Mouse (Mus musculus): ENCODE results near the gene Ccna1. TPM values are rescaled to one million over a fixed set of nuclear protein-coding genes. Genes with fewer than 3 reads are reported as not detected.
A peak's percentile ranks its signal among the peaks of the same experiment; 100 is the strongest.

The Ccna1 gene
- polyA plus RNA-seq, 1 experiment from 2014 or later: 1.7 TPM

DNA sequence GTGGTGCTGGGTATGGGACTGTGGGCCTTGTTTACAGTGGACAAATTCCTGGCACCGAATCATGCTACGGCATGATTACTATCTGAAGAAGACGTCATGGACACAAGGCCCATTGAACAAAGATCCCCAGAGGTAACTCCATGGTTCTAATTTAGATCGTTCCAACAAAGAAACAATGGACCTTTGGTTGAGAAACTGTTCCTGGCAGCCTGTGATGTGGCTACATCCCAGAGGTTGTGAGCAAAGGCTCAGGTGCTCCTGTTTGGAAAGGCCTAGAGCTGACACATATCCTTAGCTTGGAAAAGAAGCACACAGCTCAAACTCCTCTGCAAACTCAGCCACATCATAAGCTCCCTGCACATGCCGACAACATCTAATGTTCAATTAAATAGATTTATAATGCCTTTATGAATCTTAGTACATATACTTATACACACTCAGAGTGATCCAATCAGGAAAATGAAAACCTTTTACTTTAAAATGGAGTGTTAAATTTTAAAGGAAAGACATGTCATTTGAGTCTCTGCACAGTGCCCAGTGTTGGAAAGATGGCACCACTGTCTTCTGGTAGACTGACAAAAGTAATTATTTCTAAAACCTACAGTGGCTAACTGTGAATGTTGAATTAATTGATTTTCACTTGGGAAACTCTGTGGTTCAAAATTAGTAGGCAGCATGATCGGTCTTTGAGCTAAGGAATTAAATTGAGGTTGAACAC lies 19.4 kb upstream of the Ccna1 start:
- ATAC-seq (ENCODE audit: low FRiP score): no peak
- Histone ChIP-seq H3K9me3 (ENCODE audit: control insufficient read depth, low read length) (no peaks in the 10 kb centered on the region), H3K27ac (no peak overlapping the region), H3K4me3 (replicated peaks; ENCODE audit: low read length) (no peak overlapping the region), H3K4me1 (replicated peaks; ENCODE audit: control insufficient read depth, insufficient read depth, low read length) (0 out of 2 replicates have a peak, but pooled peaks cover 6% of the 10 kb centered on the region), H3K9ac (no peak overlapping the region), H3K36me3 (replicated peaks; ENCODE audit: control insufficient read depth, insufficient read depth) (no peaks in the 10 kb centered on the region), H3K4me2 (replicated peaks) (no peak overlapping the region), H3K27me3 (ENCODE audit: control insufficient read depth, insufficient read depth, low read length) (no peaks in the 10 kb centered on the region)
- WGBS: 66% methylated on average over 6 of the region's 6 CpGs
- DNase-seq (ENCODE audit: low spot score): no peak

DNA sequence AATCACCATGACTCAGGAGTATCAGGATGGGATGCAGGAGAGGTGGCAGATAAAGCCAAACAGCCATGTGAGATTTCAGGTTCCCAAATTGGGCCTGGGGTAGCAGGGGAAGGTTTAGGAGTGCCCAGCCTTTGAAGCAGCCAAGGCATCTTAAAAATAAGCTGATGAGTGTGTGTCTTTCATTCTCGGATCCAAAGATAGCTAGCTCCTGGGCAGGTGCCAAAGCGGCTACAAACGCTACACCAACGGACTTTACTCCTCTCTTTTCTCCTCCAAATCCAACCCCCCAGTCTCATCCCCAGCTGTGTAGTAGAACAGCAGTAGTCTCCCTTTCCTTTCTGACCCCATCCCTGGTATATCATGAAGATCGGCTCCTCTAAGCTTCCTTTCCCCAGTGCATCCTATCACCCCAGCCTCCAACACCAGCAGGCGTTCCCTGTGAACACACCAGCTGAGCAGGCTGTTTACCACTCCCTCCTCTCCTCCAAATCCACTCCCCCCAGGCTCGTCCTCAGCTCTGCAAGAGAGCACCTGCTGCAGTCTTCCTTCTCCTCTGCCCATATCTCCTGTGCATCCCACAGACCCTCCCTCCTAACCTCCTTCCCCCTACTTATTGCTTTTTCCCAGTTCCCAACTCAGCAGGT lies 12.6 kb upstream of the Ccna1 start:
- Histone ChIP-seq H3K4me3 (replicated peaks; ENCODE audit: low read length) (no peak overlapping the region), H3K4me1 (replicated peaks; ENCODE audit: control insufficient read depth, insufficient read depth, low read length) (peaks cover 14% of the 10 kb centered on the region), H3K9ac (no peak overlapping the region), H3K9me3 (ENCODE audit: control insufficient read depth, low read length) (no peaks in the 10 kb centered on the region), H3K27me3 (ENCODE audit: control insufficient read depth, insufficient read depth, low read length) (no peaks in the 10 kb centered on the region), H3K4me2 (replicated peaks) (no peak overlapping the region), H3K27ac (no peak overlapping the region), H3K36me3 (replicated peaks; ENCODE audit: control insufficient read depth, insufficient read depth) (no peaks in the 10 kb centered on the region)
- no peak for ATAC-seq (ENCODE audit: low FRiP score)
- 48% methylated on average over 7 of the region's 7 CpGs for WGBS
- no peak for DNase-seq (ENCODE audit: low spot score)

DNA sequence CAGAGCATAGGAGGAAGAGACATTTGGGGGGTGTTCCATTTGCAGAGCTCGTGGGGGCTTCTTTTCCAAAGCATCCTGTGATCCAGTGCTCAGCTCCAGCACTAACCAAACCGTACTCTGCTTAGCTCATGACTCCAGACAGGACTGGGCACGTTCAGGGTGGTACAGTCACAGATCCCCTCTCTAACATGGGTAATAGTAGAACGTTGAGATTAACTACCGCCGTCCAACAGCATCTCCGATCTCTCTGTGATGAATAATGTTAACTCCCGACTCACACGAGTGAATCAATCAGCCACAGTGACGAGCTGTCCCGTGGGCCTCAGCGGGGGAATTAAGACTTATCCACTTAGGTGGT lies 11.3 kb upstream of the Ccna1 start:
- Histone ChIP-seq H3K27me3 (ENCODE audit: control insufficient read depth, insufficient read depth, low read length) (no peaks in the 10 kb centered on the region), H3K9me3 (ENCODE audit: control insufficient read depth, low read length) (no peaks in the 10 kb centered on the region), H3K9ac (no peak overlapping the region), H3K4me1 (replicated peaks; ENCODE audit: control insufficient read depth, insufficient read depth, low read length) (peaks cover 14% of the 10 kb centered on the region), H3K36me3 (replicated peaks; ENCODE audit: control insufficient read depth, insufficient read depth) (no peaks in the 10 kb centered on the region), H3K4me2 (replicated peaks) (no peak overlapping the region; the same call in 1 of the 2 replicates), H3K4me3 (replicated peaks; ENCODE audit: low read length) (no peak overlapping the region), H3K27ac (0 out of 2 replicates have a peak overlapping the region, but pooled peaks have one; percentile 18)
- DNase-seq (ENCODE audit: low spot score): no peak
- 26% methylated on average over 12 of the region's 12 CpGs for WGBS
- ATAC-seq (ENCODE audit: low FRiP score): peak; percentile 37; the same call in 1 of the 2 replicates

DNA sequence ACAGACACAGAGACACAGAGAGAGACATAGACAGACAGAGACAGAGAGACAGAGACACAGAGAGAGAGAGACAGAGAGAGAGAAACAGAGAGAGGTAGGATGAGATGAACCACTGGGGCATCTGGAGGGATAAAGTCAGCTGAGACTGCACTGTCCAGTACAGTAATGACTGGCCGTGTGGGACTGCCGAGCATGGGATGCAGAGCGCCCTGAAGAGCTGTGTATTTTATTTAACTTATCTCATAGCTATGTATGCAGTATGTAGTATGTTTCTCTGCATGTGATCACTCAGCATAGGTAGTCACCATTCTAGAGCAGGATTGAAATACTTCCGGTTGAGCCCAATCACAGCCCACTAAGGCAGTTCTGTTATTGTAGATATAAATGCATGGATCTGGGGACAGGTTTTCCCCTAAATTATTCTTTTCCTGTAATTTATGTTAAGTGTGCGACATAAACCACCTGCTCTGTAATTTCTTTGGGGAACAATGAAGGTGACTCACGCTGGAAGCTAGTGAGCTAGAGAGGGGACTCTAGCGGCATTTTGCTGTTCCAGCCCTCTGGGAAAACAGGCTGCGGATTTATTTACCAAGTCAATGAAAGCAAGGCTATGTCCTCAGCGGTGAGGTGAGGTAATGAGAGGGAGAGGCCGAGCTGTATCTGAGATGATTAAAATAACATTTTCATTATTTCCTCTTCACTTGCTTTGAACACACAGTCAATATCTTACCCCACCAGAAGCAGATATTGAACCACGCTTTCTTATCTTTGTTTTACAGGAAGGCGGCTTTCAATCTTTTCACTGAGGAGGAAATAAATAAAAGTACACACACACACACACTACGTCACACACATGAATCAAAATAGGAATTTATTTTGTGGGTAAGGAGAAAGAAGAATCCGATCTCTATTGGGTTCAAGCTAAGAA lies 10.7 kb upstream of the Ccna1 start:
- Histone ChIP-seq H3K27ac (peak overlapping the region; percentile 18; the same call in 1 of the 2 replicates), H3K9me3 (ENCODE audit: control insufficient read depth, low read length) (no peaks in the 10 kb centered on the region), H3K27me3 (ENCODE audit: control insufficient read depth, insufficient read depth, low read length) (no peaks in the 10 kb centered on the region), H3K36me3 (replicated peaks; ENCODE audit: control insufficient read depth, insufficient read depth) (no peaks in the 10 kb centered on the region), H3K4me3 (replicated peaks; ENCODE audit: low read length) (no peak overlapping the region), H3K9ac (no peak overlapping the region), H3K4me2 (replicated peaks) (peak overlapping the region; percentile 12), H3K4me1 (replicated peaks; ENCODE audit: control insufficient read depth, insufficient read depth, low read length) (peaks cover 14% of the 10 kb centered on the region)
- ATAC-seq (ENCODE audit: low FRiP score): peak; percentile 66
- 48% methylated on average over 14 of the region's 14 CpGs for WGBS
- DNase-seq (ENCODE audit: low spot score): peak; percentile 29

DNA sequence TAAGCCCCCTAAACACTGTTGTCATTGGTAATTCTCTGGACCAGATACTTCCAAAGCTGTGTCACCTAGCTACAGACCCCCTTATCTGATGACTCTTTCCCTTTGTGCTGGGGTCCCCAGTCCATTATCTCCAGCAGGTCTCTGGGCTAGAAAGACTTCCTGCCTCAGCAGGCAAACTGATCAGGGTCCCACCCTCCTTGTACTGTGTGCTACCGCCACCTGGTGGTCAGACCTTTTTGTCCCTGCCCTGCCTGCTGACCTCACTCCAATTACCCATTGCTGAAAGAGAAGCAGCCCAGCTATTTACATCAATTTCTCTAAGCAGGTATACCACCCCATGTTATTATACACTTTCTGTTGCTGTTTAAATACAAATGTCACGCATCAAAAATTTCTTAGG lies 9.1 kb upstream of the Ccna1 start:
- Histone ChIP-seq H3K27me3 (ENCODE audit: control insufficient read depth, insufficient read depth, low read length) (no peaks in the 10 kb centered on the region), H3K9ac (no peak overlapping the region), H3K27ac (no peak overlapping the region), H3K4me1 (replicated peaks; ENCODE audit: control insufficient read depth, insufficient read depth, low read length) (peaks cover 14% of the 10 kb centered on the region), H3K36me3 (replicated peaks; ENCODE audit: control insufficient read depth, insufficient read depth) (no peaks in the 10 kb centered on the region), H3K9me3 (ENCODE audit: control insufficient read depth, low read length) (no peaks in the 10 kb centered on the region), H3K4me2 (replicated peaks) (no peak overlapping the region), H3K4me3 (replicated peaks; ENCODE audit: low read length) (no peak overlapping the region)
- ATAC-seq (ENCODE audit: low FRiP score) (0 out of 2 replicates have a peak, but pooled peaks have one; percentile 39), DNase-seq (ENCODE audit: low spot score) (peak; percentile 71)
- 10% methylated on average over 2 of the region's 2 CpGs for WGBS

DNA sequence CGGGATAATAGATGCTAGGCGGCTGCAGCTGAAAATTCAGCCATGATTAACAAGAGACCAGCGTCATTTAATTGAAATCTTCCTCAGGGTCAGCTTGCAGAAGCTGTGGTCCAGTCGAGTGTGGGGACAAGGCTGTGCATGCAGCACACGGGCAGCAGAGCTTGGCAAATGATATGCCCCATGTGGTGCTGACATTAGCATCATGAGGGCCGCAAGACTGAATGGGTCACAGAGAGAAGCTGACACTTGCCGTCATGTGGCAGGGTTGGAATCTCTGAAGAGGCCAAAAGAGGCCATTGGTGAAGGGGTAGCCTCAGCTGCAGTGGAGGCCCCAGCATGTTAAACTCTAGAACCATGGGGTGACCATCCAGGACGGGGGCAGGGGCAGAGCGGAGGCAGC lies 7.4 kb upstream of the Ccna1 start:
- DNase-seq (ENCODE audit: low spot score) (no peak), ATAC-seq (ENCODE audit: low FRiP score) (0 out of 2 replicates have a peak, but pooled peaks have one; percentile 41)
- WGBS: 46% methylated on average over 9 of the region's 9 CpGs
- Histone ChIP-seq H3K4me2 (replicated peaks) (no peak overlapping the region), H3K9ac (no peak overlapping the region), H3K36me3 (replicated peaks; ENCODE audit: control insufficient read depth, insufficient read depth) (no peaks in the 10 kb centered on the region), H3K4me1 (replicated peaks; ENCODE audit: control insufficient read depth, insufficient read depth, low read length) (peaks cover 14% of the 10 kb centered on the region), H3K9me3 (ENCODE audit: control insufficient read depth, low read length) (no peaks in the 10 kb centered on the region), H3K4me3 (replicated peaks; ENCODE audit: low read length) (no peak overlapping the region), H3K27me3 (ENCODE audit: control insufficient read depth, insufficient read depth, low read length) (no peaks in the 10 kb centered on the region), H3K27ac (no peak overlapping the region)

DNA sequence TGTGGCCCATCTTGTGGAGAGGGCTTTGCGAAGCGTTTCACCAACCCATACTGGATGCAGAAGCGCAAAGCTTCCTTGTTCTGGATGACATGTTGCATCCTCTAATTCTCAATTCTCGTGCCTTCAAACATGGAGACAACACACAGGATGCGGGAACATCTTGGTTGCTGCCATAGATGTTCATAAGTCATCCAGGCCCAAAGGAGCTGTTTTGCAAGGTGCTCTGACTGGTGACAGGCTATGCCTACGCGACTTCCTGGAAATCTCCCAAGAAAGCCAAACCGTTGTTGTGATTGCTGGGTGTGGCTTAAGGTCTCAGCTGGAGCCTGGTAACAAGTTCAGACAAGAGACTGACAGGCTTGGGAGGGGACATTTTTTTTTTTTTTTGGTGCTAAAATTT lies 1.1 kb upstream of the Ccna1 start:
- WGBS: 75% methylated on average over 8 of the region's 8 CpGs
- ATAC-seq (ENCODE audit: low FRiP score): no peak
- no peak overlapping the region for H3K9ac ChIP-seq
- H3K27me3 ChIP-seq (ENCODE audit: control insufficient read depth, insufficient read depth, low read length): peaks cover 12% of the 10 kb centered on the region
- H3K4me3 ChIP-seq (replicated peaks; ENCODE audit: low read length): no peak overlapping the region
- H3K9me3 ChIP-seq (ENCODE audit: control insufficient read depth, low read length): no peaks in the 10 kb centered on the region
- no peak for DNase-seq (ENCODE audit: low spot score)
- no peak overlapping the region for H3K4me2 ChIP-seq (replicated peaks)
- peaks cover 8% of the 10 kb centered on the region for H3K4me1 ChIP-seq (replicated peaks; ENCODE audit: control insufficient read depth, insufficient read depth, low read length)
- no peak overlapping the region for H3K27ac ChIP-seq
- no peaks in the 10 kb centered on the region for H3K36me3 ChIP-seq (replicated peaks; ENCODE audit: control insufficient read depth, insufficient read depth)

DNA sequence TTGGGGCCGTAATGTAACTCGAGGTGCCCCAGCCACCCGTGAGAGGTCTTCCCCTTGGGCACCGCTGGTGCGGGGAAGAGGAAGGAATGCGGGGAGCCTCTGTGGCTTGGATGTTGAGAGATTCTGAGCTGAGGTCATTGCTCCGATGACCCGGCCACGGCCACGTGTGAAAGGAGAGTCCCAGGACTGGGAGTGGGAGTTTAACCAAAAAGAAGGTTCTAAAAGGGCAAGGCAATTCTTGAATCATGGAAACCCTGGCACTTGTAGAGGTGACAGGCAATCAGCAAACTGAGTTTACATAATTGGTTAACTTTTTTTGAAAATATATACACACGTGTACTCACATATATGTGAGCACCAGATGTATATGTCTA lies 433 bp upstream of the Ccna1 start:
- Histone ChIP-seq H3K27me3 (ENCODE audit: control insufficient read depth, insufficient read depth, low read length) (peaks cover 12% of the 10 kb centered on the region), H3K4me1 (replicated peaks; ENCODE audit: control insufficient read depth, insufficient read depth, low read length) (peaks cover 8% of the 10 kb centered on the region), H3K4me3 (replicated peaks; ENCODE audit: low read length) (peak overlapping the region; percentile 61), H3K27ac (no peak overlapping the region), H3K9me3 (ENCODE audit: control insufficient read depth, low read length) (no peaks in the 10 kb centered on the region), H3K9ac (peak overlapping the region; percentile 62), H3K36me3 (replicated peaks; ENCODE audit: control insufficient read depth, insufficient read depth) (no peaks in the 10 kb centered on the region), H3K4me2 (replicated peaks) (peak overlapping the region; percentile 97)
- DNase-seq (ENCODE audit: low spot score) (no peak), ATAC-seq (ENCODE audit: low FRiP score) (no peak)
- WGBS: 9% methylated on average over 9 of the region's 11 CpGs

DNA sequence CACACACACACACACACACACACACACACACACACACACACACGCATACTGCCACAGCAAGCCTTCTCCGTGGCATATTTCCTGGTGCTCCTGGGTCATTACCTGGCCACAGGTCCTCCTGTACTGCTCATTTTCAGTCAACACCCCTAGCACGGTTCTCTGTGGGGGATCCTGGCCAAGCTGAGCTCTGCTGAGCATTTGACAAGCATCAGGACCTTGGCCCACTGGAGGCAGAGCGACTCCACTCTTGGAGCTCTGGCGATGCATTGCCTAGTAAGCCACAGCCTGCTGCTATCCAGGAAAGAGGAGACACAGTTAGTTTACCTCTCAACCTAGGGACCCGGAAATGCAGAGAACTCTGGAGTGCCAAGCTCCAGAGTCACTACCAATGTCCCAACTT lies 1.1 kb downstream of the Ccna1 start:
- 47% methylated on average over 6 of the region's 6 CpGs for WGBS
- Histone ChIP-seq H3K36me3 (replicated peaks; ENCODE audit: control insufficient read depth, insufficient read depth) (no peaks in the 10 kb centered on the region), H3K27me3 (ENCODE audit: control insufficient read depth, insufficient read depth, low read length) (peaks cover 12% of the 10 kb centered on the region), H3K27ac (no peak overlapping the region), H3K4me1 (replicated peaks; ENCODE audit: control insufficient read depth, insufficient read depth, low read length) (peaks cover 8% of the 10 kb centered on the region), H3K9ac (no peak overlapping the region), H3K4me2 (replicated peaks) (no peak overlapping the region), H3K9me3 (ENCODE audit: control insufficient read depth, low read length) (no peaks in the 10 kb centered on the region), H3K4me3 (replicated peaks; ENCODE audit: low read length) (no peak overlapping the region)
- DNase-seq (ENCODE audit: low spot score) (no peak), ATAC-seq (ENCODE audit: low FRiP score) (no peak)

Data from hindbrain, embryonic 14.5 days (tissue).